Mouse (Mus musculus): ENCODE measurements around the gene Ifna9. TPM values are rescaled to one million over a fixed set of nuclear protein-coding genes. Genes with fewer than 3 reads are reported as not detected.
A peak's percentile ranks its signal among the peaks of the same experiment; 100 is the strongest.
"Not testable (repeated sequence)": the region's sequence is repeated elsewhere in the genome, so short reads cannot be mapped to it uniquely, and the experiment has no call there.

Gene Ifna9
- total RNA-seq (2021): not detected
- long read RNA-seq, experiment 1: 0 reads
- long read RNA-seq, experiment 2: 0 reads

GRCm38 (mm10) chr4:88592285-88592684, at the start of gene Ifna9:
Gene Ifna9, minus strand, starts transcription at chr4:88592385.
- DNase-seq (ENCODE audit: low spot score in 2 of 2): no peak

- DNase-seq (ENCODE audit: low spot score in 2 of 2): peak; percentile 90 to 95
These were observed 49.1 kb upstream of the Ifna9 start for GRCm38 (mm10) chr4:88641077-88641831.

- DNase-seq (ENCODE audit: low spot score in 2 of 2): no peak
These were observed 48.5 kb upstream of the Ifna9 start for GRCm38 (mm10) chr4:88640704-88641076.

- no peak for DNase-seq (ENCODE audit: low spot score in 2 of 2)
These were observed 42.1 kb upstream of the Ifna9 start, which contains the start of gene C87499 for GRCm38 (mm10) chr4:88634311-88634710. Gene C87499, minus strand, starts transcription at chr4:88634411.

- no peak for DNase-seq (ENCODE audit: low spot score in 2 of 2)
These were observed 11.1 kb upstream of the Ifna9 start, which contains the start of gene Ifna12 for GRCm38 (mm10) chr4:88603276-88603675. Gene Ifna12, minus strand, starts transcription at chr4:88603376.

GRCm38 (mm10) chr4:88571698-88572097, 20.5 kb downstream of the Ifna9 start, which contains the start of gene Ifna14:
Gene Ifna14, minus strand, starts transcription at chr4:88571798.
- DNase-seq (ENCODE audit: low spot score in 2 of 2): no peak

- DNase-seq (ENCODE audit: low spot score in 2 of 2): no peak
These were observed 30.4 kb downstream of the Ifna9 start for GRCm38 (mm10) chr4:88561791-88562190.

GRCm38 (mm10) chr4:88558145-88558544, 34.0 kb downstream of the Ifna9 start, which contains the start of gene Ifna15:
Gene Ifna15, minus strand, starts transcription at chr4:88558245.
- not testable (repeated sequence) for DNase-seq (ENCODE audit: low spot score in 2 of 2)

GRCm38 (mm10) chr4:88550161-88550945, 41.8 kb downstream of the Ifna9 start:
- DNase-seq (ENCODE audit: low spot score in 2 of 2): peak; percentile 43 to 59

- no peak for DNase-seq (ENCODE audit: low spot score in 2 of 2)
These were observed 44.2 kb downstream of the Ifna9 start for GRCm38 (mm10) chr4:88547986-88548385.

GRCm38 (mm10) chr4:88543649-88544234, 48.4 kb downstream of the Ifna9 start:
- DNase-seq (ENCODE audit: low spot score in 2 of 2): no peak

Other genes with a start within 250 kb of the Ifna9 start
- gene Hacd4, start 153.5 kb downstream of the Ifna9 start, total RNA-seq (2021): 1 to 10 TPM; 4.4 to 5.3 TPM
- not detected for gene Ifnb1, start 69.6 kb downstream of the Ifna9 start, total RNA-seq (2021)
- not detected for gene Ifna15, start 34.1 kb downstream of the Ifna9 start, total RNA-seq (2021)
- gene Ifna14, start 20.6 kb downstream of the Ifna9 start, total RNA-seq (2021): not detected
- gene Ifna12, start 11.0 kb upstream of the Ifna9 start, total RNA-seq (2021): not detected
- gene C87499, start 42.0 kb upstream of the Ifna9 start, total RNA-seq (2021): not detected
- not detected for gene Ifna13, start 52.1 kb upstream of the Ifna9 start, total RNA-seq (2021)
- gene Ifna16, start 84.5 kb upstream of the Ifna9 start, total RNA-seq (2021): not detected
- not detected for gene Ifna2, start 91.5 kb upstream of the Ifna9 start, total RNA-seq (2021)
- not detected for gene Ifnab, start 99.0 kb upstream of the Ifna9 start, total RNA-seq (2021)
- under 1 TPM in 1 of 2 experiments, not detected in 1; 0.98 TPM for gene Gm26566, start 129.4 kb upstream of the Ifna9 start, total RNA-seq (2021)
- gene Klhl9, start 130.1 kb upstream of the Ifna9 start, total RNA-seq (2021): 10 to 100 TPM; 81.9 to 94.2 TPM
- gene Gm13271, start 162.5 kb upstream of the Ifna9 start, total RNA-seq (2021): not detected
- not detected for gene Gm13283, start 167.7 kb upstream of the Ifna9 start, total RNA-seq (2021)
- not detected for gene Gm13290, start 181.4 kb upstream of the Ifna9 start, total RNA-seq (2021)
- not detected for gene Gm13289, start 184.5 kb upstream of the Ifna9 start, total RNA-seq (2021)
- gene Gm13272, start 187.5 kb upstream of the Ifna9 start, total RNA-seq (2021): not detected
- gene Ifnz, start 189.7 kb upstream of the Ifna9 start, total RNA-seq (2021): not detected
- gene Gm13276, start 193.3 kb upstream of the Ifna9 start, total RNA-seq (2021): not detected
- gene Gm13277, start 196.2 kb upstream of the Ifna9 start, total RNA-seq (2021): not detected
- gene Gm13278, start 199.2 kb upstream of the Ifna9 start, total RNA-seq (2021): not detected
- gene Gm13275, start 202.1 kb upstream of the Ifna9 start, total RNA-seq (2021): not detected
- not detected for gene Gm13279, start 205.0 kb upstream of the Ifna9 start, total RNA-seq (2021)
- under 1 TPM; 0.37 to 0.54 TPM for gene Gm13285, start 207.3 kb upstream of the Ifna9 start, total RNA-seq (2021)
- gene Gm13287, start 210.9 kb upstream of the Ifna9 start, total RNA-seq (2021): not detected
- not detected for gene Gm13288, start 213.1 kb upstream of the Ifna9 start, total RNA-seq (2021)
- not detected for gene Ifna7, start 223.8 kb upstream of the Ifna9 start, total RNA-seq (2021)
- not detected for gene Ifna11, start 227.6 kb upstream of the Ifna9 start, total RNA-seq (2021)
- not detected for gene Ifna6, start 235.0 kb upstream of the Ifna9 start, total RNA-seq (2021)
- not detected for gene Ifna5, start 243.1 kb upstream of the Ifna9 start, total RNA-seq (2021)
- gene Ifna4, start 249.5 kb upstream of the Ifna9 start, total RNA-seq (2021): not detected